Mouse (Mus musculus): ENCODE results near the gene Disp2.

The Disp2 gene

GRCm38 (mm10) chr2:118760311-118761025, 19.1 kb upstream of the Disp2 start:
- no peak for DNase-seq

- no peak for DNase-seq
These were observed 18.2 kb upstream of the Disp2 start for GRCm38 (mm10) chr2:118761358-118761757.

- peak; percentile 62 for DNase-seq
These were observed 17.4 kb upstream of the Disp2 start, which contains the start of gene Ccdc9b for GRCm38 (mm10) chr2:118761906-118762783. Gene Ccdc9b, minus strand, starts transcription at chr2:118762661.

GRCm38 (mm10) chr2:118762784-118763148, 16.8 kb upstream of the Disp2 start:
- no peak for DNase-seq

- no peak for DNase-seq
These were observed 16.1 kb upstream of the Disp2 start for GRCm38 (mm10) chr2:118763469-118763868.

GRCm38 (mm10) chr2:118764094-118764831, 15.3 kb upstream of the Disp2 start:
- peak; percentile 52 for DNase-seq

- DNase-seq = no peak
These were observed 14.6 kb upstream of the Disp2 start for GRCm38 (mm10) chr2:118764875-118765274.

GRCm38 (mm10) chr2:118766041-118767033, 13.2 kb upstream of the Disp2 start:
- no peak for DNase-seq

GRCm38 (mm10) chr2:118772158-118772874, 7.2 kb upstream of the Disp2 start, which contains the start of gene Phgr1:
Gene Phgr1, plus strand, starts transcription at chr2:118772769.
- DNase-seq = no peak

- no peak for DNase-seq
These were observed 5.0 kb upstream of the Disp2 start for GRCm38 (mm10) chr2:118774536-118774935.

GRCm38 (mm10) chr2:118775396-118775795, 4.1 kb upstream of the Disp2 start:
- DNase-seq = no peak

- no peak for DNase-seq
These were observed 3.7 kb upstream of the Disp2 start for GRCm38 (mm10) chr2:118775846-118776245.

- DNase-seq = no peak
These were observed 3.2 kb upstream of the Disp2 start for GRCm38 (mm10) chr2:118776295-118776694.

GRCm38 (mm10) chr2:118778418-118778817, 1.1 kb upstream of the Disp2 start:
- DNase-seq = no peak

- DNase-seq = no peak
These were observed 454 bp upstream of the Disp2 start for GRCm38 (mm10) chr2:118779065-118779464.

- DNase-seq = no peak
These were observed 1.6 kb downstream of the Disp2 start for GRCm38 (mm10) chr2:118781115-118781514.

GRCm38 (mm10) chr2:118782303-118782702, 2.8 kb downstream of the Disp2 start:
- no peak for DNase-seq

- no peak for DNase-seq
These were observed 3.6 kb downstream of the Disp2 start for GRCm38 (mm10) chr2:118783093-118783492.

GRCm38 (mm10) chr2:118783663-118784062, 4.1 kb downstream of the Disp2 start:
- no peak for DNase-seq

GRCm38 (mm10) chr2:118786525-118786924, 7.0 kb downstream of the Disp2 start:
- no peak for DNase-seq

GRCm38 (mm10) chr2:118789501-118789900, 10.0 kb downstream of the Disp2 start:
- DNase-seq = no peak

Data from thymus, postnatal 25 days (tissue).